Mouse (Mus musculus) CH12.LX (cell line): ENCODE measurements around the gene Cactin. TPM values are rescaled to one million over a fixed set of nuclear protein-coding genes. Genes with fewer than 3 reads are reported as not detected.

Source experiments
- DNase-seq: peaks from one replicate; pipeline ENCODE4 v3.0.0-alpha.2; 2013; ENCODE audit errors: extremely low read depth
- H3K27ac ChIP-seq: 2 replicates; pipeline ENCODE4 v1.5.1; 2012; ENCODE audit warnings: low read depth, mild to moderate bottlenecking, control low read depth, moderate library complexity; ENCODE audit not compliant: insufficient read depth
- H3K27me3 ChIP-seq: replicated peaks from 2 replicates; pipeline ENCODE3; 2012; ENCODE audit warnings: inconsistent platforms
- H3K36me3 ChIP-seq, 2 experiments: replicated peaks in 1 of 2; 2 replicates each; pipeline versions ENCODE3 to v1.6.1; 2012; ENCODE audit warnings: inconsistent platforms in 1 of 2, low read length in 1 of 2, mild to moderate bottlenecking in 1 of 2, mixed read lengths in 1 of 2, moderate library complexity in 1 of 2; ENCODE audit not compliant: control insufficient read depth in 1 of 2, insufficient read depth in 1 of 2
- H3K4me1 ChIP-seq, 2 experiments: 2 replicates each; pipeline ENCODE4 v1.6.1; 2012; ENCODE audit warnings: inconsistent platforms in 1 of 2, moderate library complexity in 1 of 2; ENCODE audit not compliant: insufficient read depth in 2 of 2, control insufficient read depth in 1 of 2
- H3K4me2 ChIP-seq: 2 replicates; pipeline ENCODE4 v1.6.1; 2012; ENCODE audit warnings: low read depth, mild to moderate bottlenecking, control low read depth; ENCODE audit not compliant: poor library complexity, insufficient read depth, severe bottlenecking
- H3K4me3 ChIP-seq, 3 experiments: fragments of 150-350 bp in 1 of 3; sonication (generic) in 1 of 3; replicated peaks in 1 of 3; 2 replicates each; pipeline versions ENCODE3 to v1.5.1; 2011 to 2012; ENCODE audit warnings: low read depth in 2 of 3, low read length in 2 of 3, mild to moderate bottlenecking in 2 of 3, moderate library complexity in 2 of 3, control low read depth in 1 of 3, improper control_type of control experiment in 1 of 3, inconsistent platforms in 1 of 3, mixed read lengths in 1 of 3; ENCODE audit not compliant: poor library complexity in 1 of 3
- H3K79me2 ChIP-seq: replicated peaks from 2 replicates; pipeline ENCODE4 v1.6.1; 2012; ENCODE audit warnings: mild to moderate bottlenecking, moderate library complexity; ENCODE audit not compliant: control insufficient read depth, poor library complexity, insufficient read depth, severe bottlenecking; ENCODE audit errors: extremely low read depth
- H3K9ac ChIP-seq: 2 replicates; pipeline ENCODE4 v1.6.1; 2012; ENCODE audit warnings: low read depth, mild to moderate bottlenecking, control low read depth, moderate library complexity; ENCODE audit not compliant: insufficient read depth
- H3K9me3 ChIP-seq: replicated peaks from 2 replicates; pipeline ENCODE3; 2012; ENCODE audit warnings: low read length, inconsistent platforms, mixed read lengths
- CTCF ChIP-seq, 2 experiments: IDR thresholded peaks in 1 of 2; conservative IDR thresholded peaks in 1 of 2; 2 replicates each; pipeline ENCODE4 v1.5.1; 2011 to 2012; ENCODE audit warnings: low read depth in 2 of 2, low read length in 2 of 2, improper control_type of control experiment in 1 of 2, inconsistent platforms in 1 of 2, mild to moderate bottlenecking in 1 of 2, moderate library complexity in 1 of 2
- E2F4 ChIP-seq: IDR thresholded peaks from 2 replicates; pipeline ENCODE4 v1.6.1; 2011; ENCODE audit warnings: low read depth, low read length, improper control_type of control experiment; ENCODE audit not compliant: insufficient replicate concordance
- ELF1 ChIP-seq: IDR thresholded peaks from 2 replicates; pipeline ENCODE4 v1.6.1; 2014; ENCODE audit warnings: low read depth, mild to moderate bottlenecking, inconsistent platforms, low read length, improper control_type of control experiment
- EP300 ChIP-seq: IDR thresholded peaks from 2 replicates; pipeline ENCODE4 v1.6.1; 2011; ENCODE audit warnings: low read length, improper control_type of control experiment
- ETS1 ChIP-seq: conservative IDR thresholded peaks from 2 replicates; pipeline ENCODE4 v1.6.1; 2012; ENCODE audit warnings: low read depth, mild to moderate bottlenecking, inconsistent platforms, low read length, improper control_type of control experiment, moderate library complexity
- GABPA ChIP-seq: IDR thresholded peaks from 2 replicates; pipeline ENCODE4 v1.6.1; 2012; ENCODE audit warnings: low read depth, low read length, improper control_type of control experiment, inconsistent platforms; ENCODE audit not compliant: insufficient replicate concordance
- MAZ ChIP-seq: IDR thresholded peaks from 2 replicates; pipeline ENCODE4 v1.6.1; 2012; ENCODE audit warnings: low read depth, mild to moderate bottlenecking, inconsistent platforms, low read length, improper control_type of control experiment, moderate library complexity
- MXI1 ChIP-seq: IDR thresholded peaks from 2 replicates; pipeline ENCODE4 v1.6.1; 2011; ENCODE audit warnings: mild to moderate bottlenecking, low read depth, low read length, improper control_type of control experiment
- MYC ChIP-seq: IDR thresholded peaks from 2 replicates; pipeline ENCODE4 v1.6.1; 2011; ENCODE audit warnings: low read depth, mild to moderate bottlenecking, improper control_type of control experiment, low read length
- NELFE ChIP-seq: IDR thresholded peaks from 2 replicates; pipeline ENCODE4 v1.6.1; 2011; ENCODE audit warnings: low read depth, low read length, improper control_type of control experiment
- NRF1 ChIP-seq: IDR thresholded peaks from 2 replicates; pipeline ENCODE4 v1.6.1; 2014; ENCODE audit warnings: low read depth, mild to moderate bottlenecking, inconsistent platforms, low read length, improper control_type of control experiment, moderate library complexity
- PAX5 ChIP-seq: IDR thresholded peaks from 2 replicates; pipeline ENCODE4 v1.6.1; 2012; ENCODE audit warnings: low read length, inconsistent platforms, mixed read lengths
- POLR2A ChIP-seq: IDR thresholded peaks from 2 replicates; pipeline ENCODE4 v1.6.1; 2011; ENCODE audit warnings: low read depth, mild to moderate bottlenecking, improper control_type of control experiment, low read length
- POLR2AphosphoS2 ChIP-seq: IDR thresholded peaks from 2 replicates; pipeline ENCODE4 v1.6.1; 2011; ENCODE audit warnings: low read depth, low read length, improper control_type of control experiment
- RAD21 ChIP-seq: IDR thresholded peaks from 2 replicates; pipeline ENCODE4 v1.6.1; 2011; ENCODE audit warnings: low read depth, mild to moderate bottlenecking, low read length, improper control_type of control experiment, moderate library complexity
- SMC3 ChIP-seq: IDR thresholded peaks from 2 replicates; pipeline ENCODE4 v1.6.1; 2011; ENCODE audit warnings: low read depth, low read length, improper control_type of control experiment
- TCF12 ChIP-seq: IDR thresholded peaks from 2 replicates; pipeline ENCODE4 v1.6.1; 2014; ENCODE audit warnings: low read depth, mild to moderate bottlenecking, inconsistent platforms, low read length, improper control_type of control experiment
- USF2 ChIP-seq: conservative IDR thresholded peaks from 2 replicates; pipeline ENCODE4 v1.6.1; 2011; ENCODE audit warnings: low read depth, low read length, improper control_type of control experiment
- ZC3H11A ChIP-seq: IDR thresholded peaks from 2 replicates; pipeline ENCODE4 v1.6.1; 2012; ENCODE audit warnings: low read depth, mild to moderate bottlenecking, inconsistent platforms, low read length, improper control_type of control experiment
- ZNF384 ChIP-seq: IDR thresholded peaks from 2 replicates; pipeline ENCODE4 v1.6.1; 2012; ENCODE audit warnings: low read depth, low read length, improper control_type of control experiment, inconsistent platforms
- dilution Hi-C: fragments of 300-500 bp; cut with MboI; formaldehyde crosslinking; loops from 2 replicates; pipeline ENCODE4 v1.14.3; 2020; ENCODE audit warnings: low sequenced_read_pairs; ENCODE audit not compliant: extremely low pct_unique_long_range_greater_than_20kb, extremely low pct_ligation_motif_present
- in situ Hi-C: fragments of 300-500 bp; cut with MboI; formaldehyde crosslinking; loops from 3 replicates; pipeline ENCODE4 v1.14.3; 2019; ENCODE audit warnings: low sequenced_read_pairs, low pct_ligation_motif_present, low pct_unique_long_range_greater_than_20kb, mixed read lengths
- polyA plus RNA-seq: library from polyadenylated mRNA; unstranded; fragments of >175 nt; gene quantifications from 2 replicates; pipeline ENCODE4 v1.2.1, GENCODE M21; 2012; ENCODE audit warnings: low read depth; ENCODE audit not compliant: insufficient read length
- total RNA-seq, 2 experiments: library from RNA; depleted of rRNA; stranded (reverse); fragments of 300-350 nt in 1 of 2; fragments of >200 nt in 1 of 2; gene quantifications; 2 replicates each; pipeline ENCODE4 v1.2.3; 2012 to 2014

The Cactin gene
- total and polyA plus RNA-seq, 3 experiments, result 21.4 to 39.3 (median 34.6) TPM

DNA sequence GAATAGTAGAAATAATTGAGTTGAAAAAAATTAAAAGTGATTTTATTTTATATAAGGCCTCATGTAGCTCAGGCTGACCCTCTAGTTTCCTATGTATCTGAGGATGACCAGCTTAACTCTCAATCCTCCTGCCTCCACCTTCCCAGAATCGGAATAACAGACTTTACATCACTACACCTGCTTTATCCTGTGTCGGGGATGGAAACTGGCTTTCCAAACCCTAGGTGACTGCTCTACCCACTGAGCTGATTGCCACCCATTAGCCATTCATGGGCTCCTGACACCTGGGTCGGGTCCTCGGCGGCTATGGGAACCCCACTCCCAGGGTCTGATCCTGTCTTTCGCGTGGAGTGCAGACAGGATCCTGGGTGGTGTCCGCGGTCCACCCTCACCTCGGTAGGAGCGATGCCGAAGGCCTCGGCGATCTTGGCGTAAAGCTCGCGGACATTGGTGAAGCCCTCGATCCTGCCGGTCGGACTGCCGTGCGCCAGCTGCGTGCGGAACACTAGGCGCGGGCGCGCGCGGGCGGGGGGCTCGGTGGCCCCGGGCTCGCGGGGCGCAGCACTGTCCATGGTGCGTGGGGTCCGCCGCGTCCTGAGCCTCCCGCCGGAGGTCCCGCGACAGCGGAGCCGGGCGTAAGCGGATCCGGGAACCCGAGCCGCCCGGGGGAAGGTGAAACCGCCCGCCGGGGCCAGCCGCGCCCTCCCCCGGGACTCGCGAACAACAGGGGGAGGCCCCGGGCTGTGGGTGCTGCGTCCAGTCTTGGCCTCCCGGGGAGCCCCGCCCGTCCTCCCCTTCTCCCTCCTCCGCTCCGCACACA, 22.0 kb downstream of the Cactin start, which contains the start of gene Gipc3 (continued):
- no peak for TF ChIP-seq GABPA
- 0 out of 2 replicates have a peak, but pooled peaks have one; percentile 14 for TF ChIP-seq ETS1
- no peak for TF ChIP-seq MXI1
- TF ChIP-seq MYC, result no peak
- TF ChIP-seq EP300, result no peak
- TF ChIP-seq PAX5, result no peak
- no peak for TF ChIP-seq POLR2AphosphoS2
- TF ChIP-seq ZC3H11A, result no peak
- TF ChIP-seq ZNF384, result no peak
- TF ChIP-seq NELFE, result no peak
- peak; percentile 25; the same call in 1 of the 2 replicates for TF ChIP-seq MAZ
- no peak for TF ChIP-seq USF2
- TF ChIP-seq TCF12, result peak; percentile 51; the same call in 1 of the 2 replicates
- TF ChIP-seq NRF1, result no peak
- TF ChIP-seq ELF1, result 0 out of 2 replicates have a peak, but pooled peaks have one; percentile 12
- no peak for TF ChIP-seq E2F4

DNA sequence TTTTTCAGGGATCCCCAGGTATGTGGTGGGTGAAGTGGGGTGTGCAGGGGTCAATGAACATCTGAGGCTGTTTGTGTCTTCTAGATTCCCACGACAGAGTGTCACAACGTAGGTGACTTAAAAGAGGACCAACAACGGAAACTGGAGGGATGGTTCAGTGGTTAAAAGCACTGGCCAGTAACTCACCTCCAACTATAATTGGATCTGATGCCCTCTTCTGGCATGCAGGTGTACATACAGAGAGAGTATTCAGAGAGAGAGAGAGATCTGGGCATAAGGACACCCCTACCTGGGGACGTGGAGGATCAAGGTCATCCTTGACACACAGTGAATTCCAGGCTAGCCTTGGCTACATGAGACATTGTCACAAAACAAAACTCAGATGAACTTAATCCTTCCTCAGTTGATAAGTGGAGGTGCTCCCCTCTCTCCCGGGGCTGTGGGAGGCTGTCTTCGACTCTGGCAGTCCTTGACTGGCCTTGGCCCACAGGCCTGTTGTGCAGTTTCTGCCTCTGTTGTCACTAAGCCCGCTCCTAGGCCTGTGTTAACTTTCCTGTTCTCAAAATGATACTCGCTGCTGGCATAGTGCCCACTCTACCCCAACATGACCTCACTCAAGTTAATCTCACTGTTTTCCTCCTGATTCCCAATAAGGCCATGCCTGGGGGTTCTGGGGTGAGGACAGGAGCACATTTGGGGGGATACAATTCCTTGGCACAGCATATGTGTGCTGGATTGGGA, 23.7 kb downstream of the Cactin start:
- Histone ChIP-seq H3K27ac (no peak overlapping the region), H3K9me3 (no peaks in the 10 kb centered on the region), H3K4me1 (peaks cover 2 to 34% of the 10 kb centered on the region in 2 experiments; a peak in 2 of 4 replicates), H3K4me3 (no peak overlapping the region), H3K27me3 (peaks cover 24% of the 10 kb centered on the region), H3K4me2 (no peak overlapping the region), H3K79me2 (no peaks in the 10 kb centered on the region), H3K9ac (no peak overlapping the region)
- DNase-seq, result no peak
- in situ Hi-C loops, result loop anchor here (5.0 kb wide), 1 partner anchor 52 kb away; the partner anchor contains the start of genes Pip5k1c and Tjp3
- dilution Hi-C loops, result no loop called here
- TF ChIP-seq CTCF (conservative IDR thresholded peaks at IDR 0.05 in 1 of 2, IDR thresholded peaks at IDR 0.05 in 1 of 2; ENCODE audit: low read depth in 2 of 2, low read length in 2 of 2), result peak; percentile 13 to 63; a peak in 2 of 4 replicates
- TF ChIP-seq SMC3, result peak; percentile 43; the same call in 1 of the 2 replicates
- peak; percentile 18; the same call in 1 of the 2 replicates for TF ChIP-seq RAD21
- no peak for TF ChIP-seq POLR2A
- TF ChIP-seq, all 38 proteins: peak for 3
- peaks cover 20 to 37% of the 10 kb centered on the region in 2 experiments for H3K36me3 ChIP-seq
